Mouse (Mus musculus) right cerebral cortex, postnatal 25 days (tissue): ENCODE results near the gene Tet3.
A peak's percentile ranks its signal among the peaks of the same experiment; 100 is the strongest.

Experiments used
- DNase-seq: peaks from one replicate; pipeline ENCODE4 v3.0.0; 2022

Tet3 gene

DNA sequence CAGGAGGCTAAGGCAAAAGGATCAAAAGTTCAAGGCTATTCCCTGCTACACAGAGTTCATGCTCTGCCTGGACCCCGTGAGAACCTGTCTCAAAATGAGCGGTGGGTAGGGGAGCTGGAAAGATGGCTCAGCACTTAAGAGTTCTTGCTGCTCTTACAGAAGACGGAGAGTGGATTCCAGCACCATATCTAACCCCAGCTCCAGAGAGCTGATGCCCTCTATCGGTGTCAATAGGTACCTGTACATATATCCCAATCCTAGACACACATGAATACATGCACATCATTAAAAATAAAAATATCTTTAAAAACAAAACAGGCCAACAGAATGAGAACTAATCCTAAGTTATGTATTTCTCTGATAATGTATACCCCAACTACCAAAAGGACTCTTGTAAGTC lies 19.3 kb upstream of the Tet3 start:
- DNase-seq = no peak

DNA sequence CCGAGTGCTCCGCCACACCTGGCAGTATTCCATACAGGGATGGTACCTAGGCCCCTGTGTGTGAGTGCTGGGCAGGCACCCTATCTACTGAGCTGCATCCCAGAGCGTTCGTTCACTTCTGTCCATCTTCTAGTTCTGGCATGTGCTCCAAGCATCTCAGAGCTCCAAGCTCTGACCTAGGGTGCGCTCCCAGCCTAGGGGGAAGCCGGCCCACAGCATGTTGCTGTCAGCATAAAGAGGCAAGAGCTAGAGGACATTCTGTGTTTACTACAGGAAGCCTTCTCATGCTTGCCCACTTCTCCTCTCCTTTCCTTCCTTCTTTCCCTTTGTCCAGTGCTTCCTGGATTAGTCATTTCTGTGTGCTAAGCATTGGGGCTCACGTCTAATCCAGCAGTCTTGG lies 16.5 kb upstream of the Tet3 start:
- DNase-seq = no peak

DNA sequence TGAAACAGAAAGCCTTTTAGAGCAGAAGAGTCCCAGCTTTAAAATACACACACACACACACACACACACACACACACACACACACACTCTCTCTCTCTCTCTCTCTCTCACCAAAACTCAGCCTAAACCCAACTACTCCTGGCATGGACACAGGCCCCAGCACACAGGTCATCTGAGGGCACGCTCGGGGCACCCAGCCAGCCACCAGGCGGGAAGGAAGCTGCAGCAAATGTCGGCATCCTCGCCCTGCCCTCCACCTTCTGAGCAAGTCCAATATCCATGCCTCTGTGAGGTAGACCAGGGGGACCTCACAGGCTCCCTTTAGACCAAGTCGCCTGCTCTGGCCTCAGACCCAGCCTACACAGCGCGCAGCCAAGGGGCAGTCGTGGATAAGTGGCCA lies 14.4 kb upstream of the Tet3 start:
- no peak for DNase-seq

DNA sequence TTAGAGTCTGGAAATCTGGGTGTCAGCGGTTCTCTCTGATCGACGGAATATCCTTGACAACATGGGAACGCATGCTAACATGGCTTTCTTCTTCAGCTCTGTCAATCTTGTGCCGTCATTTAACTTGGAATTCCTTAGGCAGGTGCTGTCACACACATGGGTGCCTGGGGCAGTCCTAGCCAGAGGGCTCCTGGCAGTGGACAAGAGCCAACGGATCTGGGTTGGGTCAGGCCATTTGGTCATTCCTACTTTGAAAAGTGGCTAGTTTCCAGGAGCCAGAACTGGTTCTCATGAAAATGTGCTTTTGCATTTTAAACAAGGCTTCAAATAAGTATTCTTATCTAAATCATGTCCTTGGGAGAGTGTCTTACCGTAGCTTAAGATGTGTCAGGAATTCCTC lies 12.9 kb upstream of the Tet3 start:
- no peak for DNase-seq

DNA sequence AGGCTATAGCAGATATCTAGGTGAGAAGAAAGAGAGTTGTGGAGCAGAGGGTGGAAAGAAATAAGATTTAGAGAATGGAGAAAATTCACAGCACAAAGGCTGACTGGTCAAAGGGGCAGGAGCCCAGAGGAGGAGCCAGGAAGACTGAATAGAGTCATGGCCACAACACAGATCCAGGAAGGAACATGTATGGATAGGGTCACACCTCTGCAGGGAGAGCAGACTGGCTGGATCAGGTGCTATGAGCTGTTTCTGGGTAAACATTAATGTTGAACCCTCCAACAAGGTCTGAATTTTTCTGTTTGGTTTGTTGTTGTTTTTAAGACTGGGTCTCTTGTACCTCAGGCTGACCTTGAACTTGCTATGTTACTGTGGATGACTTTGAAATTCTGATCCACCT lies 5.1 kb upstream of the Tet3 start:
- DNase-seq = no peak

DNA sequence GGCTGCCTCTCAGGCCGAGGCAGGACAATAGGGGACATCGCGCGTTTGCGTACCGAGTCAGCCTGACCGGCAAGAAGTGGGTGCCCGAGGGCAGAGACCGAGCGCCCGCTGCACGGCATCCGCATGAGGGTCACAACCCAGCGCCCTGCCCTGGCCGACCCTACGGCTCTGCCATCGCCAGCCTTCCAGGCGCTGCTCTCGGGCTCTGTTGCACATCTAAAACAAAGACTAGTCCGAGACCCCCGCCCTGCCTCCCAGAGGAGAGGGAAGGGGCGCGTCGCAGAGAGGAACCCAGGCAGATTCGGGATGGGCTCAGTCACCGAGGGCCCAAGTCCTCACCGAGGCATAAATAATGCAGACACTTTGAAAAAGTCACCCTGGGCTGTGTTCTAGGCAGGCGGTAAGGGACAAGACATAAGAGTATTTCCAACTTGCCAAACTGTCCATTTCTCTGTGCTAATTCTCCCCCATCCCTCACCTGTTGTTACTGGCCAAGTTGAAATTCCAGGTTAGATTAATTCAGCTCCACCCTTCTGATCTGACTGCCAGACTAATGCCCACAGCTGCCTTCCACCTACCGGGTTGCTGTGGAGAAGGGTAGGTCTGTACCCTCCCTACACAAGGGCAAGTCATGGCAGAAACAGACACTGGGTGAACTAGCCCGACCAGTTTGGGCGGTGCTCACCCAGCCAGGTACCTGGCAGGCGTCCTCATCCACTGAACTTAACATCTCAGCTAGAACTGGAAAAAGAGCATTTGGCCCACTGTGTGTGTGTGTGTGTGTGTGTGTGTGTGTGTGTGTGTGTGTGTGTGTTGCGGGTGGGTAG lies 1.7 kb downstream of the Tet3 start:
- no peak for DNase-seq

DNA sequence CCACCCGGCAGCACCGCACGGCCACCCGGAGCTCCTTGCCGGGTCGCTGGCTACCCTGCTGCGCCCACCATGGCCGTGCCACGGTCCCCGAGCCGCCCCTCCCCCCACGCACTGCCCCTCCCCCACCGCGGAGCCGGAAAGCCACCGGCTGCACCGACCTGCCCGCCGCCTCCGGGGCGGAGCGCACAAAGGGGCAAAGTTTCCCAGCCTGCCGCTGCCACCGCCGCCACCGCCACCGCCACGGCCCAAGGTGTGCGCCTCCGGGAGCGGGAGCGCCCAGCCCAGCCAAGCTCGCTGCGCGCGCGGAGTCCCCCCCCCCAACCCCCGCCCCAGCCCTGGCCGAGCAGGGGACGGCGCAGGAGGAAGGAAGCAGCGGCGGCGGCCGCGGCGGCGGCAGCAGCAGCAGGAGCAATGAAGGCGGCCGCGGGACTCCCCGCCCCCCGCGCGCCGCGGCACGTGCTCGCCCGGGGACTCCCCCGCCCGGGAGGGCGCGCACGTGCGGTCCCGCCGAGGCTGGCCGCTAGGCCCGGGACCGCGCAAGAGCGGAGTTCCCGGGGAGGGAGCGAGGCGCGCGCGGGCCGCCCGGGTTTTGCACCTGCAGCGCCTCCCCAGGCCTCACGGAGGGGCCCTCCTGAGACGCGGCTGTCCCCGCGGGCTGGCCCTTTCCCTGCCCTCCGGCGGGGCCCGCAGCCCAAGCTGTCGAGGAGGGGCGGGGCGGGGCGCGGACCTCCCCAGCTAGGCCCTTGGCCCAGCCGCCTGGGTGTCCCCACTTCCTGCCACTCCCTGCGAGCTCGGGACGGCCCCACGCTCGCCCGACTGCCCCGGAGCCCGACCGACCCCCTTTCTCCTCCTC lies 2.5 kb downstream of the Tet3 start:
- DNase-seq = peak; percentile 70

DNA sequence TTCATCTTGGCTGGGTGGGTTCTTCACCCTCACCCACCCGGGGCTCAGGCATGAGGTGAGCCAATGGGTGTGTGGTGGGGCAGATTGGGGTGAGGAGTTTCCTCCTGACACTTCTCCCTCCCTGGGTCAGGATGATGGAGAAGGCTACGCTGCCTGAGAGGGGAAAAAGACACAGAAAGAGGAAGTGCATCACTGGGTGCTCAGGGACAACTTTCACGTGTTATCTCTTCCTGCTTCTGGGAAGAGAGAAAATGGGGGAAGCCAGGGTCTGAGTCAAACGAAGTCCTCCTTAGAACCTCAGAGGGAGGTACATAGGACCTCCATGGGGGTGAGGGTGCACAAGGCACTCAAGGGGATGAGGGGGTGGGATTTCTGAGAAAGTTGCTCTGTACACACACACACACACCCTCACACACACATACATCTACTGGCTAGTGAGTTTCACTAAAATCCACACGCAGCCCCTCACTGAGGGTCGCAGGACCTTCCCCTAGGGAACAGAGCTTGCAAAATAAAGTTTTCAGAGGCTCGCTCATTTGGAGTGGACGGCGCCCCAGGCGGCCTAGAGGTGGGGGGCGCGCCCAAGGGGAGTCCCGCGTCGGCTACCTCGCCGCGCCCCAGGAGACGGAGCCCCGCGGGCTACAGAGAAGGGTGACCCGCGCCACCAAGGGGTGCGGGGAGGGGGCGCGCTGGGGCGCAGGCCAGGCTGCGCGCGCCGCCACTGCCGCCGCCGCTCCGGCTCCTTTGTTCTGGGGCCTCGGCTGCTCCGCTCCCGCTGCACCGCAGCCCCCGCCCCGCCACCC lies 3.4 kb downstream of the Tet3 start:
- DNase-seq = no peak

DNA sequence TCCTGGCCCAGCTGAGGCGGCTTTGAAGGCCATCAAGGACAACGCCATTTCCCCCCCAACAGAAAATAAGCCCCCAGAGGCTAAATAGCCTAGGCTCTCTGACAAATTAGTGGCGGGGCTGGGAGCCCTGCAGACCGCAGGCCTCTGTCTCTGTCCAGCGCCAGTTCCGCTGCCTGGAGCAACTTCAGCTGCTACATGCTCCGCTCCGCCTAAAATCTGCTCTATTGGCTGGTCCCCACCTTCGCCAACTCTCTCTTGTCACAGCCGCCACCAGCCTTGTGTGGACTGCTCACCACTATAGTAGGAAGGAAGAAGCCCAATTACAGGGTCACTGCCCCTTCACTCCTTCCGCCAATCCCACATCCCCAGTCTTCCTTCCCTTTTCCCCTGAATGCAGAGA lies 5.2 kb downstream of the Tet3 start:
- DNase-seq = no peak

DNA sequence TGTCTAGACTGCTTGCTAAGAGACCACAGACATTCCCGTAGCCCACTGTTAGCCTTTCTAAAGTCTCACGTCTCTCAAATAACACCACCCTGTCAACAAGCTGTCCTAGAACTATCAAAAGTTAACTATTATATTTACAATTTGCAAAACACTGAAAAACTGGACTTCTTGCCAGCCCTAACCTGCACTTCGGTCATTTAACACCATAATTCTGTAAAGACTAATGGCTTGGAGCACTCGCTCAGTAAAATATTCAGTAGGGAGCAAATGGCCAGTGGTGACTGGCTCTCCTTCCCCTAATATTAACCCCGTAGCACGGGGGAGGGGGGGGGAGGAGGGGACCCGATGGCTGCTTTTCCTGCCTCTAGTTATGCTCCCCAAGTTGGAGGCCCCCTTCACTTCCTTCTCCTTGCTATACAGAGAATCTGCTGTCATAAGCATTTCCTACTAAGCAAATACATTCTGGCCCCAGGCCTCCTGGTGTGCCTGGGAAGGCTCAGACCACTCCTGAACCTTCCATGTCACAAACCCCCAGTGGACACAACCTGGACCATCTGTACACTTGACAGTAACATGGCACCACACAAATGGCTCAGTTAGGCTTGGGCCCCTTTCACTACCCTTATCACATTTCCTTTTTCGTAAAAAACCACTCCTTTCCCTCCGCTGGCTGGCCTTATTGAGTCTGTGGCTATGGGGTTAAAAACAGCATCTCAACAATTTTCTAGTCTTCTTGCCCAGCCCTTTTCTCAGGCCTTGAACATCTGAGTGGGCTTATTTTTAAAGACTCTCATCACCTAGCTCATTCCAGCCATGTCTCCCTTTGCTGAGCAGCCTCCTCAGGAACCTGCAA lies 8.2 kb downstream of the Tet3 start:
- no peak for DNase-seq

DNA sequence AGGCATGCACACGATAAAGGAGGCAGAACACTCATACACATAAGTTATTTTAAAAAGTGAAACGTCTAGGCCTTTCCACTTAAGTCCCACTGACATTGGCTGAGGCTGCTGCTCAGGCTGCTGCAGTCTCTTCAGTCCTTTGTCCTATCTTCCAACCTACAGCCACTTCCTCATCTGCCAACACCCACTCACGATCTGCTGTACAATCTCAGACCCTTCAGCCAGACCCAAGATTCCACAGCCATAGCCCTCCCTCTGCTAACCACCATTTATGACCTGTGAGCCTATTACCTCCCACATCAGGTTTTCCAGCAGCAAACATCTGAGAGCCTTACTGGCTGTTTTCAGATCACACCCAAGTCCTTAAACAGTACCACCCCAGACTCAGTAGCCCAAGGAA lies 9.4 kb downstream of the Tet3 start:
- DNase-seq = no peak

DNA sequence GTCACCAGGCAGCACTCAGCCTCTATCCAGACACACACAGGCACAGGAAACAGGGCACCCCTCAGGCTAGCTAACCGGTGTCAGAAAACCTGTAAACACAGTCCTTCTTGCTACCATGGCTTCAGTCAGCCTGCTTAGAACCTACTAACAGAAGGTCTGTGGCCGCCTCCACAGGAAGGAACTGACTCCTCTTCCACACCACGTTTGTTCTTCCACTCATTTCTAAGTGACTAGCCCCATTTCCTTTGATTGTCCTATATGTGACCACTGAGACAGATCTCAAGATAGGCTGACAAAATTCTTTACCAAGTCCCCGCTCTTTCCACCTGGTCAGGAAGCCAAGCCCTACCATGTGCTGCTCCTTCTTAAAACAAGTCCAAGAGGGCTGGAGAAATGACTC lies 10.0 kb downstream of the Tet3 start:
- DNase-seq = no peak

DNA sequence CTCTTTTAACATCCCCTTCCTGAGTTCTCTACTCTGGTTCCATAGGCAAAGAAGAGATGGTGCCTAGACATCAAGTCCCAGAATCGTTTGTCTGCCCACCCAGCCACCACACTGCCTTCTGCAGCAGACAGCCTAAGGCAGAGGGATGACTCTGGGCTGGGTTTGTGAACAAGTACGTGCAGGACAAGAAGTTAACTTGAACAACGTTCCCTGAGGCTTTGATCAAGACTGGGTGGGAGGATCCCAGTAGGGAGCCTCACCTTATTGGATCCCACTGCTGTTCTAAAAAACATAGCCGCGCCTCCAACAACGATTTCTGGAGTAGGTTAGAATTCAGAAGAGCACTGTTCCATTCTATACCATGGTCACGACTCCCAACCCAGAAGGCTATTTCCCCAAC lies 11.9 kb downstream of the Tet3 start:
- DNase-seq = no peak

DNA sequence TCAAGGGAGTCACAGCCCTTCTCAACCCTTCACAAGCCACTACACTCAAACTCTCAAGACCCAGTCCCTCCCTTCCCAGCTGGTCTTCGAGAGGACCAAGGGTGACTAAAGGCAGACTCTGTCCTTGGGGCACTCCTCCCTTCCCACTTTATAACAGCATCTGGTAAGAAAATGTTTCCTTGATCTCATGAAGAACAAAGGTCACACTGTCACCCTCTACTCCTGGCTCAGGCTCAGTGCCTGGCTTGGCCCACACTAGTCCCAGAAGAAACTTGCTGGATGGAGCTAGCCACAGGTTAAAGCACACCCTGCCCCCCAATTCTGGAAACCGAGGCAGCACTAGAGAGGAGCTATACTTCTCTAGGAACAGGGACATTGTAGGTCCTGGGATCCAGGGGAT lies 13.1 kb downstream of the Tet3 start:
- no peak for DNase-seq

DNA sequence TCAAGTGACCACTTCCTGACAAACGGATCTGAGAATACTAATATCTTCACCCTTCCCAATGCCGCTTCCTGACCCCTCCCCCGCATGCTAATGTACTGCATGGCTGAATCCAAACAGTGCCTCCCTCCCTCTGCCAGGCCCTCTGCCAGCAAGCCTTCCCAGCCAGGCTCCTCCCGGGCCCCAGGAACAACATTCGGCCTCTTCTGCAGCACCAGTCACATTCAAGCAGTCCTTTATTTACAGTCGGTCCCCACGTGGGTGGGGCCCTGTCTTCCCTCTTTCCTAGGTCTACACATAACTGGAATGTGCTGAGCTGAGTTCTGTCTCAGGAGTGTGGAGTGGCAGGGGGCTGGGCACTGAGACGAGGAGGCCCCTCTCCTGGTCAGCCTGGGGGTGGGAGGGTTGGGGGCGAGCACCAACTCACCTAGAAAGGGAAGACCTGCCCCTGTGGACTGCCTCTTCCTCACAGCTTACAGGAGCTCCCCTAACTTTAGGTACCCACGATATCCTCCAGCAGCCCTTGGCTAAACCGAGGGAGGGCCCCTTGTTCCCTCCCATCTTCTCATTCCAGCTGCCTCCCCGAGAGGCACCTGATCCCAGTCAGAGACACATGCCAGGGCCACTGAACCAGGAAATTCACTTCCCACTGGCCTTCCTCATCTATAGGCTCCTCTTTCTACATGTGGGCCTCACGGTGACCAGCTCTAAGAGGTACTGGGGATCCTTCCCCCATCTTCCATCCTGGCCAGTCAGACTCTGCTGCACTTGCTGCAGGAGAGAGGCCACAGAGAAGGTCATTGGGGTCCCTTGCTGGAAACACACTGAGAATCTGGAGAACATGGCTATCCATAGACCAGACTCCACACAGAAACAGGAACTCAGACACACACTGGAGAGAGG lies 15.2 kb downstream of the Tet3 start:
- peak; percentile 52 for DNase-seq

DNA sequence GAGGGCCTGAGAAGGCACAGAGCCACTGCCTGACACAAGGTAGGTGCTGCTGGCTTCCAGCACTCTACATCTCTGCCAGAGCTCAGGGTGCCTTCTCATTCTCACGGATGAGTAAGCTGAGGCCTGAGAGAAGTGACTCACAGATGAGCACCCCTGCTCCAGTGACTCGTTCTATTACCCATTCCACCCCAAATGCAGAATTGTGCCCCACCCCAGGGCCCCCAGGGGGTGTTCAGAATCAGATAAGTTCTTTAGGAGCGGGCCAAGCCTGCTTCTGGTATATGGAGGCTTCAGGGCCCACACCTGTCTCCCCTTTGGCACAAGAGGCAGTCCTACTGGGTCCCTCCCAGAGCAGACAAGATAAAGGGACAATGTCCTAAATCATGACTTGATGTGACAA lies 16.2 kb downstream of the Tet3 start:
- no peak for DNase-seq

DNA sequence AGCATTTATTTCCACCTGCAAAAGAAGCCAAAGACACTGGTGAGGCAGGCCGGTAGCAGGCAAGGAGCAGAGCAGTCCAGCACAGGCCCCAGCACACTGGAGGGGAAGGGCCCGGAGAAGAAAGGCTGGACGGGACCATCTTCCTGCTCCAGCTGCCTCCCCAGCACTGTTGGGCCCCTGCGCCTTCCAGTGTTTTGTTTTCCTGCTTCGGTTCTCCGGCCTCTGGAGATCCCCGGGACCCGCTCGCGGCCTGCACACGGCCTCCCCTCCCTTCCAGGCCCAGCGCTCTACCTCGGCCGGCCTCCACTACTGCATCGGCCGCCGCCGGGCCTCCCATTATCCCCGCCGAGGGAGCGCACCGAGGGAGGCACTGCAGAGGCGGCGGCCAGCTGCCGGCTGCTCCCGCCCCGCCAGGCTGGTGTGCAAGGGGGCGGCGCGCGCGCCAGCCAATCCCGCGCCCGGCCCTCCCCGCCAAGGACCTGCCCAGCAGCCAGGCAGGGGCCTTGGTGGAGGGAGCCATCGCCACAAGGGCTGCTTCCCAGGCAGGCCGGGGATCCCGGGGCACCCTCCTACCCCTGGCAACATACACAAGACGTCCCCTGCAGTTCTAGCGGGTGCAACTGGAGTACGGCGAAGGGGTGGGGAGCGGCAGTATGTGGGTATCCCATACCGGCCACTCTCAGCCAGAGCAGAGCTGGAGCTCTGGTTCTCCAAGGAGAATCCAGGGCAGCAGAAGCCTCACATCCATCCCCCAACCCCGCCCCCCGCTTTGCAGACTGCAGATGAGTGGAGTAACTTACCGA lies 17.4 kb downstream of the Tet3 start:
- peak; percentile 91 for DNase-seq

DNA sequence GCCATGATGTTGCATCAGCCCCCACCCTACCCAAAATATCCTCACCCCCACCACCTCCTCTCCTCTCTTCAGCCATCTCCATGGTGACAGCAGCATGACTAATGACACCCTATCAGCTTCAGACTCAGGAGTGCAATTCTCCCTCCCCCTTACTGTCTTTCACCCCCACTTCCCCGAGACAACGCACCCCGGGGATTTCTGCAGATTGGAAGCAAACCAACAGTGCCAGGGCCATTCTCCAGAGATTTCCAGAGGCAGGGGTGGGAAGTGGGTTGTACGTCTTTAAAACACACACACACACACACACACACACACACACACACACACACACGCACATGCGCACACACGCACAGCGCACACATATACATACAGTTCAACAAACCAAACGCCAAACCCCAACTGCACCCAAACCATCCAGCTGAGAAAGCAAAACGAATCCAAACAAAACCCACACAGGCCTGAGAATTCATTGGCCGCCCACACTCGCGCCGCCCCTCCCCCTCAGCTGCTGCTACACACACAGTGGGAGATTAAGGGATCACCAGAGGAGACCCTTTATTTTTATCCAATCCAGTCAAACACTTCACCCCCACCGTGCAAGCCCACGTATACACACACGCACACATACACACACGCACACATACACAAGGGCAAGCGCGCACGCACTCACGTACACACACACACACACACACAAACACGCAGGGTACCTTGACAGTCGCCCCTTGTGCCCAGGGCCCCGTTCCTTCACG lies 18.2 kb downstream of the Tet3 start:
- DNase-seq = peak; percentile 81

DNA sequence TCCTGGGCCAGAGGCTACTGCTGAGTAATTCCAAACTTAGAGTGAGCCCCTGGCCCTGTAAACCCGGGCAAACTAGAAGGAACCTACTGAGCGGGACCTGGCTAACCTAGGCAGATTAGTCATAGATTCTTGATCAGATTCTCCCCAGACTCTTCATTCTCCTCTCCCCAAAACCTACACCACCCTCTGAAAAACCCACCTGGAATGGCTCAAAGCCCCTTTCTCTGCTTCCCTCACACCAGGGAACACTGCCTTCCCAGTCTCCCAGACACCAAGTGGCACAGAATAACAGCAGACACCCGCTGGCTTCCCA lies 18.7 kb downstream of the Tet3 start:
- DNase-seq = no peak

DNA sequence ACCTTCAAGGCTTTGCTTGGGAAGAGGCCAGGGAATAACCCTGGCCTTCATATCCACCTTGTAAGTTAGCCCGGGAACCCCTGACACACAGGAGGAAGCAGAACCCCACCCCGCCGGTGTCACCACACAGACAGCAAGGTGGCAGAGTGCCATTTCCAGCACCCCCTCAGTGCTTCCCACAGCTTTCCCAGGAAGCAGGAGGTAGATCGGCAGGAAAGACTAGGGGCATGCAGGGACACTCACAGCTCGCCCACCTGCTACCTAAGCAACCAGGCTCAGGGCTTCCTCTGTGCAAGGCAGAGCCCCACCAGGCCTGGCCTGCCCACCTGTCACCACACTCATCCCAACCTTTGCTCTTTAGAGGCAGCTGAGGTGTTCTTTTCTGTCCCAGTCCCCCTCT lies 19.1 kb downstream of the Tet3 start:
- no peak for DNase-seq
